8 mouse cellular contexts compared by ENCODE assay signal in the genomic region with DNA sequence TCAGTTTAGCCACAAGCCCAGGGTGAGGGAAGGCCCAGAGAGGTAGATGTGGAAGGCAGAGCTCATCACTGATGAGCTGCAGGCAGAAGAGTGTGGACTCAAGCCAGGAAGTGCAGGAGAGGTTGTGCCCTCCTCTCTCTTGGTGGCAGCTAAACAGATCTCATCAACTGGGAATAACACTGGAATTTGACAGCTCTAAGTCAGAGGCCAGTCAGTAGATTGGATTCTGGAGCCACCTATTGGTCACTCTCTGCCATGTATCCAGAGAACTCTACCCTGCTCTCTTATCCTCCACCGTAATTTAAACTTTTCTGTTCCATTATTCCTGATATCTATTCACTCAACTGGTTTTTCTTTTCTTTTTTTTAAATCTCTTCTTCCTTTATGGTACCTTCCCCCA. TPM values are rescaled to one million over a fixed set of nuclear protein-coding genes. Genes with fewer than 3 reads are reported as not detected.
DNase-seq lines count a peak whose midpoint lies in the region; ATAC-seq and TF ChIP-seq lines count a peak whose summit lies in the region.

No protein-coding gene starts in this region.

- no peak for TF ChIP-seq POLR2A in CH12.LX (IDR thresholded peaks at IDR 0.05; ENCODE audit: low read depth, low read length)
- no peak for TF ChIP-seq POLR2A in thymus, adult 2 months (IDR thresholded peaks at IDR 0.05; ENCODE audit: control insufficient read depth, extremely low read depth, insufficient read depth, low read length, poor library complexity)

- peak; percentile 45 for DNase-seq in embryonic facial prominence, embryonic 11.5 days (ENCODE audit: low spot score)
- DNase-seq in embryonic facial prominence, embryonic 10.5 days (ENCODE audit: low spot score), result no peak
- DNase-seq in CH12.LX (ENCODE audit: extremely low read depth), result no peak
- DNase-seq in lung, postnatal 0 days (ENCODE audit: low spot score), result peak; percentile 28
- no peak for DNase-seq in thymus, adult 2 months
- DNase-seq in gastrocnemius, postnatal 4 days (ENCODE audit: low spot score in 2 of 2), result no peak
- no peak for DNase-seq in left cerebral cortex, postnatal 36 days (ENCODE audit: low spot score in 2 of 2)

- H3K4me1 ChIP-seq in embryonic facial prominence, embryonic 11.5 days (ENCODE audit: control insufficient read depth, insufficient read depth, low read length), result no peaks in the 10 kb centered on the region
- no peaks in the 10 kb centered on the region for H3K4me1 ChIP-seq in embryonic facial prominence, embryonic 10.5 days
- peaks cover 0 to 2% of the 10 kb centered on the region in 2 experiments; a peak in 1 of 4 replicates for H3K4me1 ChIP-seq in CH12.LX (ENCODE audit: control insufficient read depth in 1 of 2, insufficient read depth in 2 of 2)
- no peaks in the 10 kb centered on the region for H3K4me1 ChIP-seq in embryonic facial prominence, embryonic 12.5 days
- no peaks in the 10 kb centered on the region for H3K4me1 ChIP-seq in lung, postnatal 0 days (ENCODE audit: insufficient read depth, low read depth, low read length)
- H3K4me1 ChIP-seq in thymus, adult 2 months (replicated peaks; ENCODE audit: control insufficient read depth, insufficient read depth, low read length), result no peaks in the 10 kb centered on the region

- no peaks in the 10 kb centered on the region for H3K27me3 ChIP-seq in embryonic facial prominence, embryonic 11.5 days (ENCODE audit: control insufficient read depth, insufficient read depth, low read length)
- no peaks in the 10 kb centered on the region for H3K27me3 ChIP-seq in embryonic facial prominence, embryonic 10.5 days (replicated peaks; ENCODE audit: low read depth, poor library complexity, severe bottlenecking)
- no peaks in the 10 kb centered on the region for H3K27me3 ChIP-seq in CH12.LX (replicated peaks)
- H3K27me3 ChIP-seq in embryonic facial prominence, embryonic 12.5 days, result no peaks in the 10 kb centered on the region
- no peaks in the 10 kb centered on the region for H3K27me3 ChIP-seq in lung, postnatal 0 days (replicated peaks; ENCODE audit: insufficient read depth, low read length)
- H3K27me3 ChIP-seq in thymus, adult 2 months (ENCODE audit: control insufficient read depth, insufficient read depth, low read length), result no peaks in the 10 kb centered on the region

- dilution Hi-C loops in CH12.LX (cut with MboI; ENCODE audit: extremely low pct_ligation_motif_present, extremely low pct_unique_long_range_greater_than_20kb, low sequenced_read_pairs), result no loop called here

- intact Hi-C loops in left cerebral cortex, postnatal 36 days (cut with DNase I), result loop anchor here (5.0 kb wide), 1 partner anchor 452 kb away; no protein-coding TSS in a partner anchor

- H3K9ac ChIP-seq in embryonic facial prominence, embryonic 11.5 days (replicated peaks; ENCODE audit: low read length), result no peak overlapping the region
- H3K9ac ChIP-seq in CH12.LX (ENCODE audit: insufficient read depth, low read depth), result no peak overlapping the region
- no peak overlapping the region for H3K9ac ChIP-seq in embryonic facial prominence, embryonic 12.5 days
- no peak overlapping the region for H3K9ac ChIP-seq in lung, postnatal 0 days (replicated peaks; ENCODE audit: low read depth)

- no peaks in the 10 kb centered on the region for H3K36me3 ChIP-seq in embryonic facial prominence, embryonic 11.5 days (replicated peaks; ENCODE audit: control insufficient read depth, insufficient read depth, low read depth, low read length)
- no peaks in the 10 kb centered on the region for H3K36me3 ChIP-seq in embryonic facial prominence, embryonic 10.5 days (replicated peaks)
- no peaks in the 10 kb centered on the region for H3K36me3 ChIP-seq in CH12.LX (replicated peaks in 1 of 2; ENCODE audit: control insufficient read depth in 1 of 2, insufficient read depth in 1 of 2, low read length in 1 of 2)
- no peaks in the 10 kb centered on the region for H3K36me3 ChIP-seq in embryonic facial prominence, embryonic 12.5 days
- H3K36me3 ChIP-seq in lung, postnatal 0 days (ENCODE audit: insufficient read depth, low read length), result no peaks in the 10 kb centered on the region
- H3K36me3 ChIP-seq in thymus, adult 2 months (ENCODE audit: control insufficient read depth, insufficient read depth, low read length), result no peaks in the 10 kb centered on the region

- no peaks in the 10 kb centered on the region for H3K79me2 ChIP-seq in CH12.LX (replicated peaks; ENCODE audit: control insufficient read depth, extremely low read depth, insufficient read depth, poor library complexity, severe bottlenecking)

- H3K4me2 ChIP-seq in embryonic facial prominence, embryonic 11.5 days (ENCODE audit: low read depth, low read length), result no peak overlapping the region
- H3K4me2 ChIP-seq in CH12.LX (ENCODE audit: insufficient read depth, low read depth, poor library complexity, severe bottlenecking), result no peak overlapping the region
- no peak overlapping the region for H3K4me2 ChIP-seq in embryonic facial prominence, embryonic 12.5 days (replicated peaks)
- H3K4me2 ChIP-seq in lung, postnatal 0 days (replicated peaks; ENCODE audit: low read depth, low read length), result no peak overlapping the region

- no peak overlapping the region for H3K27ac ChIP-seq in embryonic facial prominence, embryonic 11.5 days (replicated peaks; ENCODE audit: low read depth, low read length)
- no peak overlapping the region for H3K27ac ChIP-seq in embryonic facial prominence, embryonic 10.5 days (replicated peaks)
- H3K27ac ChIP-seq in CH12.LX (ENCODE audit: insufficient read depth, low read depth), result no peak overlapping the region
- no peak overlapping the region for H3K27ac ChIP-seq in embryonic facial prominence, embryonic 12.5 days
- H3K27ac ChIP-seq in lung, postnatal 0 days (ENCODE audit: low read length), result no peak overlapping the region
- no peak overlapping the region for H3K27ac ChIP-seq in thymus, adult 2 months (ENCODE audit: control insufficient read depth, insufficient read depth, low read length)

- no peak for TF ChIP-seq EP300 in CH12.LX (IDR thresholded peaks at IDR 0.05; ENCODE audit: low read length)
- TF ChIP-seq EP300 in lung, postnatal 0 days (IDR thresholded peaks at IDR 0.05), result no peak

- 0 out of 2 replicates have a peak, but pooled peaks have one; percentile 71 for ATAC-seq in embryonic facial prominence, embryonic 11.5 days (replicated peaks; ENCODE audit: insufficient number of reproducible peaks, low FRiP score, low TSS enrichment, low read depth)
- 0 out of 2 replicates have a peak, but pooled peaks have one; percentile 28 for ATAC-seq in embryonic facial prominence, embryonic 12.5 days (ENCODE audit: insufficient number of reproducible peaks, insufficient read depth, low FRiP score, low TSS enrichment)
- no peak for ATAC-seq in lung, postnatal 0 days

- no peaks in the 10 kb centered on the region for H3K9me3 ChIP-seq in embryonic facial prominence, embryonic 11.5 days (replicated peaks; ENCODE audit: control insufficient read depth, low read length)
- H3K9me3 ChIP-seq in embryonic facial prominence, embryonic 10.5 days, result no peaks in the 10 kb centered on the region
- H3K9me3 ChIP-seq in CH12.LX (replicated peaks; ENCODE audit: low read length), result no peaks in the 10 kb centered on the region
- no peaks in the 10 kb centered on the region for H3K9me3 ChIP-seq in embryonic facial prominence, embryonic 12.5 days
- no peaks in the 10 kb centered on the region for H3K9me3 ChIP-seq in lung, postnatal 0 days (ENCODE audit: low read length)

- peak; percentile 79 for TF ChIP-seq RAD21 in CH12.LX (IDR thresholded peaks at IDR 0.05; ENCODE audit: low read depth, low read length)

- in situ Hi-C loops in CH12.LX (cut with MboI; ENCODE audit: low pct_ligation_motif_present, low pct_unique_long_range_greater_than_20kb, low sequenced_read_pairs), result loop anchor here (25.0 kb wide), 1 partner anchor 442 kb away; no protein-coding TSS in a partner anchor

- peak; percentile 18 to 76; a peak in 2 of 4 replicates for TF ChIP-seq CTCF in CH12.LX (conservative IDR thresholded peaks at IDR 0.05 in 1 of 2, IDR thresholded peaks at IDR 0.05 in 1 of 2; ENCODE audit: low read depth in 2 of 2, low read length in 2 of 2)
- peak; percentile 51 for TF ChIP-seq CTCF in lung, postnatal 0 days (IDR thresholded peaks at IDR 0.05)
- TF ChIP-seq CTCF in thymus, adult 2 months (IDR thresholded peaks at IDR 0.05; ENCODE audit: borderline replicate concordance, control insufficient read depth, extremely low read depth, insufficient read depth, low read length, poor library complexity), result no peak

- no peak overlapping the region for H3K4me3 ChIP-seq in embryonic facial prominence, embryonic 11.5 days (ENCODE audit: low read depth, low read length)
- H3K4me3 ChIP-seq in embryonic facial prominence, embryonic 10.5 days, result no peak overlapping the region
- H3K4me3 ChIP-seq in CH12.LX (replicated peaks in 1 of 3; ENCODE audit: low read depth in 2 of 3, low read length in 2 of 3, poor library complexity in 1 of 3), result no peak overlapping the region
- H3K4me3 ChIP-seq in embryonic facial prominence, embryonic 12.5 days, result no peak overlapping the region
- no peak overlapping the region for H3K4me3 ChIP-seq in lung, postnatal 0 days (ENCODE audit: low read depth, low read length)
- H3K4me3 ChIP-seq in thymus, adult 2 months (ENCODE audit: control insufficient read depth, insufficient read depth, low read length), result no peak overlapping the region

- 62% methylated on average over 1 of the region's 1 CpGs for WGBS in embryonic facial prominence, embryonic 11.5 days
- WGBS in embryonic facial prominence, embryonic 10.5 days, result 60% methylated on average over 1 of the region's 1 CpGs
- WGBS in embryonic facial prominence, embryonic 12.5 days, result 53% methylated on average over 1 of the region's 1 CpGs
- 36% methylated on average over 1 of the region's 1 CpGs for WGBS in lung, postnatal 0 days
- 53% methylated on average over 1 of the region's 1 CpGs for WGBS in thymus, adult 2 months

RNA-seq across cellular contexts. Expression of gene Tmed3, which starts 25.9 kb away (rescaled TPM):
- 49.0 and 57.5 TPM in 2 replicates for polyA plus RNA-seq in embryonic facial prominence, embryonic 11.5 days (2014; fragmentation: Nextera tagmentation; extraction: Ambion mirVana)
- polyA plus RNA-seq in embryonic facial prominence, embryonic 10.5 days (2016; fragmentation: Nextera tagmentation; extraction: Ambion mirVana), result 43.3 and 45.6 TPM in 2 replicates
- 71.5 and 84.0 TPM in 2 replicates for total RNA-seq in CH12.LX (2012; rRNA removed)
- 76.9 and 80.9 TPM in 2 replicates for total RNA-seq in CH12.LX (2014; rRNA removed)
- 55.0 and 55.4 TPM in 2 replicates for polyA plus RNA-seq in CH12.LX (2012; ENCODE audit: insufficient read length, low read depth)
- 68.1 and 72.8 TPM in 2 replicates for polyA plus RNA-seq in embryonic facial prominence, embryonic 12.5 days (2016; fragmentation: Nextera tagmentation; extraction: Ambion mirVana)
- polyA plus RNA-seq in lung, postnatal 0 days (2015; fragmentation: Nextera tagmentation; extraction: Ambion mirVana), result 105 and 107 TPM in 2 replicates
- polyA plus RNA-seq in thymus, adult 2 months (2012; rRNA removed), result 39.1 and 44.1 TPM in 2 replicates
- 10 to 100 TPM; 72.4 to 73.1 TPM for total RNA-seq in gastrocnemius, postnatal 4 days (2021)
- total RNA-seq in left cerebral cortex, postnatal 36 days (2021), result 10 to 100 TPM; 31.3 to 32.1 TPM

RNA-seq across cellular contexts. Expression of gene Minar1, which starts 56.0 kb away (rescaled TPM):
- polyA plus RNA-seq in embryonic facial prominence, embryonic 11.5 days (2014; fragmentation: Nextera tagmentation; extraction: Ambion mirVana), result 0.03 and 0.07 TPM in 2 replicates
- 0.07 and 0.20 TPM in 2 replicates for polyA plus RNA-seq in embryonic facial prominence, embryonic 10.5 days (2016; fragmentation: Nextera tagmentation; extraction: Ambion mirVana)
- total RNA-seq in CH12.LX (2012; rRNA removed) (0.13 and 0.25 TPM in 2 replicates), CH12.LX (2014; rRNA removed) (not detected in 2 replicates)
- polyA plus RNA-seq in CH12.LX (2012; ENCODE audit: insufficient read length, low read depth), result 0.03 TPM in 1 of 2 replicates, not detected in the other
- polyA plus RNA-seq in embryonic facial prominence, embryonic 12.5 days (2016; fragmentation: Nextera tagmentation; extraction: Ambion mirVana), result 0.06 and 0.19 TPM in 2 replicates
- not detected in 2 replicates for polyA plus RNA-seq in lung, postnatal 0 days (2015; fragmentation: Nextera tagmentation; extraction: Ambion mirVana)
- 0.04 and 0.05 TPM in 2 replicates for polyA plus RNA-seq in thymus, adult 2 months (2012; rRNA removed)
- under 1 TPM; 0.29 to 0.42 TPM for total RNA-seq in gastrocnemius, postnatal 4 days (2021)
- total RNA-seq in left cerebral cortex, postnatal 36 days (2021), result 1 to 10 TPM; 5.4 to 6.5 TPM

RNA-seq across cellular contexts. Expression of gene Ankrd34c, which starts 59.3 kb away (rescaled TPM):
- polyA plus RNA-seq in embryonic facial prominence, embryonic 11.5 days (2014; fragmentation: Nextera tagmentation; extraction: Ambion mirVana), result 0.11 and 0.17 TPM in 2 replicates
- 0.05 TPM in 1 of 2 replicates, not detected in the other for polyA plus RNA-seq in embryonic facial prominence, embryonic 10.5 days (2016; fragmentation: Nextera tagmentation; extraction: Ambion mirVana)
- total RNA-seq in CH12.LX (2012; rRNA removed) (not detected in 2 replicates), CH12.LX (2014; rRNA removed) (not detected in 2 replicates)
- polyA plus RNA-seq in CH12.LX (2012; ENCODE audit: insufficient read length, low read depth), result not detected in 2 replicates
- polyA plus RNA-seq in embryonic facial prominence, embryonic 12.5 days (2016; fragmentation: Nextera tagmentation; extraction: Ambion mirVana), result 0.05 TPM in 1 of 2 replicates, not detected in the other
- not detected in 2 replicates for polyA plus RNA-seq in lung, postnatal 0 days (2015; fragmentation: Nextera tagmentation; extraction: Ambion mirVana)
- polyA plus RNA-seq in thymus, adult 2 months (2012; rRNA removed), result not detected in 2 replicates
- not detected for total RNA-seq in gastrocnemius, postnatal 4 days (2021)
- total RNA-seq in left cerebral cortex, postnatal 36 days (2021), result 10 to 100 TPM; 11.2 to 12.7 TPM

Comparison
In these comparisons a context has a peak if more than half of its experiments do, and no peak if none do; other contexts are left out.
1. DNase-seq: peak in embryonic facial prominence, embryonic 11.5 days (single experiment) and lung, postnatal 0 days (single experiment); none in embryonic facial prominence, embryonic 10.5 days (single experiment), CH12.LX (single experiment), thymus, adult 2 months (single experiment), gastrocnemius, postnatal 4 days (0 of 2) and left cerebral cortex, postnatal 36 days (0 of 2).